Mouse (Mus musculus): ENCODE measurements around the gene Cnpy3.

DNA sequence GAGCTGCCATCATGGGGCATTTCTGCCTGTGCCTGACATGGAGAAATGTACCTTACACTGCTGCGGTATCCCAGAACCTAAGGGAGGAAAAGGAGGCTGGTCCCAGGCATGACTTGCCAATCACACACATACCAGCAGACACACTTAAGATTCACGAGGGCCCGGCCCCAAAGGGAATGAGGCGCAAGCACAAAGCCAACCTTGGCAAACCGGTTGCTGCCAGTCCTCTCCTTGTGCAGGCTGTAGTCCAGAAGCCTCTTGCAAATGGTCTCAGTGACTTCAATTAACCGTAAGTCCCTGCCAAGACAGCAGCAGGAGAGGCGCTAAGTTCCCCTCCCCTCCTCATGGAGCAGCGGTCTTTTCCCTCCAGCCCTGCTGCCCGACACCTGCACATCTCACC lies 9.0 kb downstream of the Cnpy3 start:
- TF ChIP-seq CTCF (IDR thresholded peaks at IDR 0.05) = no peak
- TF ChIP-seq POLR2A (IDR thresholded peaks at IDR 0.05; ENCODE audit: insufficient read depth, low read depth, low read length) = no peak
- TF ChIP-seq EP300 (IDR thresholded peaks at IDR 0.05; ENCODE audit: insufficient read depth, low read depth, low read length) = no peak

Measured in heart, adult 2 months (tissue).